Mouse (Mus musculus): ENCODE data around the gene Ess2. TPM values are rescaled to one million over a fixed set of nuclear protein-coding genes. Genes with fewer than 3 reads are reported as not detected.

The Ess2 gene
- polyA plus RNA-seq, 1 experiment, result 26.0 TPM

GRCm38 (mm10) chr16:17921325-17922162, 10.4 kb upstream of the Ess2 start:
- peak; percentile 85 for DNase-seq (ENCODE audit: low spot score)

- DNase-seq (ENCODE audit: low spot score), result no peak
These were observed 9.4 kb upstream of the Ess2 start for GRCm38 (mm10) chr16:17920586-17920985.

- no peak for DNase-seq (ENCODE audit: low spot score)
These were observed 3.4 kb upstream of the Ess2 start, which contains the start of gene Gsc2 for GRCm38 (mm10) chr16:17914307-17915249. Gene Gsc2, minus strand, starts transcription at chr16:17915059.

GRCm38 (mm10) chr16:17898462-17898861, 12.7 kb downstream of the Ess2 start, which contains the start of the genes Dgcr2 and Tssk2:
Gene Dgcr2, minus strand, starts transcription at chr16:17898562.
Gene Tssk2, plus strand, starts transcription at chr16:17898637.
- no peak for DNase-seq (ENCODE audit: low spot score)

GRCm38 (mm10) chr16:17896091-17896490, 15.1 kb downstream of the Ess2 start:
- DNase-seq (ENCODE audit: low spot score), result no peak

- DNase-seq (ENCODE audit: low spot score), result no peak
These were observed 17.2 kb downstream of the Ess2 start, which contains the start of gene Tssk1 for GRCm38 (mm10) chr16:17893923-17894322. Gene Tssk1, plus strand, starts transcription at chr16:17894223.

- DNase-seq (ENCODE audit: low spot score), result no peak
These were observed 18.5 kb downstream of the Ess2 start for GRCm38 (mm10) chr16:17892606-17893005.

- DNase-seq (ENCODE audit: low spot score), result peak; percentile 88
These were observed 19.6 kb downstream of the Ess2 start, which contains the start of gene Gm20518 for GRCm38 (mm10) chr16:17891567-17891959. Gene Gm20518, minus strand, starts transcription at chr16:17891671.

GRCm38 (mm10) chr16:17890917-17891566, 20.1 kb downstream of the Ess2 start:
- DNase-seq (ENCODE audit: low spot score), result peak; percentile 58

- no peak for DNase-seq (ENCODE audit: low spot score)
These were observed 20.8 kb downstream of the Ess2 start for GRCm38 (mm10) chr16:17890342-17890727.

GRCm38 (mm10) chr16:17889689-17890341, 21.3 kb downstream of the Ess2 start:
- no peak for DNase-seq (ENCODE audit: low spot score)

GRCm38 (mm10) chr16:17884116-17884515, 27.0 kb downstream of the Ess2 start:
- no peak for DNase-seq (ENCODE audit: low spot score)

GRCm38 (mm10) chr16:17882196-17882595, 29.0 kb downstream of the Ess2 start:
- no peak for DNase-seq (ENCODE audit: low spot score)

- no peak for DNase-seq (ENCODE audit: low spot score)
These were observed 31.6 kb downstream of the Ess2 start for GRCm38 (mm10) chr16:17879571-17879970.

GRCm38 (mm10) chr16:17876096-17876495, 35.1 kb downstream of the Ess2 start:
- no peak for DNase-seq (ENCODE audit: low spot score)

- no peak for DNase-seq (ENCODE audit: low spot score)
These were observed 36.0 kb downstream of the Ess2 start for GRCm38 (mm10) chr16:17875174-17875573.

- DNase-seq (ENCODE audit: low spot score), result no peak
These were observed 38.2 kb downstream of the Ess2 start for GRCm38 (mm10) chr16:17872995-17873394.

GRCm38 (mm10) chr16:17871248-17871647, 39.9 kb downstream of the Ess2 start:
- DNase-seq (ENCODE audit: low spot score), result no peak

- DNase-seq (ENCODE audit: low spot score), result no peak
These were observed 45.4 kb downstream of the Ess2 start for GRCm38 (mm10) chr16:17865770-17866169.

- no peak for DNase-seq (ENCODE audit: low spot score)
These were observed 45.9 kb downstream of the Ess2 start for GRCm38 (mm10) chr16:17865293-17865692.

GRCm38 (mm10) chr16:17858592-17858991, 52.6 kb downstream of the Ess2 start:
- DNase-seq (ENCODE audit: low spot score), result no peak
